Mouse (Mus musculus): ENCODE results near the gene Rxrg. TPM values are rescaled to one million over a fixed set of nuclear protein-coding genes. Genes with fewer than 3 reads are reported as not detected.

The Rxrg gene
- 1.9 and 2.1 TPM in 2 replicates for polyA plus RNA-seq (2015; fragmentation: Nextera tagmentation; extraction: Ambion mirVana)

GRCm38 (mm10) chr1:167598255-167599081, at the start of gene Rxrg:
Gene Rxrg, plus strand, starts transcription at chr1:167598384.
- peak; percentile 92 for ATAC-seq (ENCODE audit: low FRiP score, low TSS enrichment)
- under 1% methylated on average over 40 of the region's 40 CpGs for WGBS
- Histone ChIP-seq H3K27ac (ENCODE audit: low read length) (no peak within 1 kb of the TSS), H3K27me3 (ENCODE audit: insufficient read depth, low read length) (peaks cover 11% of the 10 kb centered on the region), H3K36me3 (ENCODE audit: insufficient read depth, low read length) (no peaks in the 10 kb centered on the region), H3K4me3 (ENCODE audit: low read length) (peak within 1 kb of the TSS; percentile 47), H3K9ac (replicated peaks; ENCODE audit: low read length) (peak within 1 kb of the TSS; percentile 61), H3K4me1 (ENCODE audit: insufficient read depth, low read length) (peaks cover 16% of the 10 kb centered on the region), H3K4me2 (replicated peaks; ENCODE audit: low read depth, low read length) (peak within 1 kb of the TSS; percentile 84), H3K9me3 (ENCODE audit: low read length) (no peaks in the 10 kb centered on the region)

DNA sequence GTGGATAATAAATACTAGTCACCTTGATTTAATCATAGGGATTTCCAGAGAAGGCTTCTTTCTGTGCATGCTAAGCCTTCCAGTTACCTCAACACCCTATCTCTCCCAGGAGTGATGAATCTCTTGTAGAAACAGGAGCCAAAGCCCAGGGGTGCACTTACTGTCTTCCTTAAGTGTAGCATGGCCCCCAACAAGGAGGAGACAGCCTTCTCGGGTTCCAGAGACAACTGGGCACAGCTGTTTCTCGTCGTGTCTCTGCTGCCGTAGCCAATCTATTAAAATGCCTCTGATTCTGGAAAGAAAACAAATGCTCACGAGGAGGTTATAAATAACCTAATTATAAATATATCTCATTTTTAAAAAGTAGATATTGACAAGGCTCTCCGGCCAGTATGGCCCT, 48.9 kb upstream of the Rxrg start:
- Histone ChIP-seq H3K9ac (replicated peaks; ENCODE audit: low read length) (no peak overlapping the region), H3K27ac (ENCODE audit: low read length) (no peak overlapping the region), H3K36me3 (ENCODE audit: insufficient read depth, low read length) (no peaks in the 10 kb centered on the region), H3K27me3 (ENCODE audit: insufficient read depth, low read length) (no peaks in the 10 kb centered on the region), H3K4me1 (ENCODE audit: insufficient read depth, low read length) (peaks cover 6% of the 10 kb centered on the region; the same call in 1 of the 2 replicates), H3K4me2 (replicated peaks; ENCODE audit: low read depth, low read length) (no peak overlapping the region), H3K9me3 (ENCODE audit: low read length) (no peaks in the 10 kb centered on the region), H3K4me3 (ENCODE audit: low read length) (no peak overlapping the region)
- 20% methylated on average over 6 of the region's 6 CpGs for WGBS
- ATAC-seq (ENCODE audit: low FRiP score, low TSS enrichment): peak; percentile 64; the same call in 1 of the 2 replicates

GRCm38 (mm10) chr1:167551601-167552000, 46.6 kb upstream of the Rxrg start:
- Histone ChIP-seq H3K4me2 (replicated peaks; ENCODE audit: low read depth, low read length) (no peak overlapping the region), H3K27ac (ENCODE audit: low read length) (no peak overlapping the region), H3K36me3 (ENCODE audit: insufficient read depth, low read length) (no peaks in the 10 kb centered on the region), H3K27me3 (ENCODE audit: insufficient read depth, low read length) (no peaks in the 10 kb centered on the region), H3K9ac (replicated peaks; ENCODE audit: low read length) (no peak overlapping the region), H3K9me3 (ENCODE audit: low read length) (no peaks in the 10 kb centered on the region), H3K4me3 (ENCODE audit: low read length) (no peak overlapping the region), H3K4me1 (ENCODE audit: insufficient read depth, low read length) (peaks cover 6% of the 10 kb centered on the region; the same call in 1 of the 2 replicates)
- peak; percentile 43; the same call in 1 of the 2 replicates for ATAC-seq (ENCODE audit: low FRiP score, low TSS enrichment)
- 20% methylated on average over 5 of the region's 5 CpGs for WGBS

- no peak overlapping the region for H3K4me2 ChIP-seq (replicated peaks; ENCODE audit: low read depth, low read length)
- 51% methylated on average over 6 of the region's 6 CpGs for WGBS
- no peak for ATAC-seq (ENCODE audit: low FRiP score, low TSS enrichment)
These were observed 44.1 kb upstream of the Rxrg start for GRCm38 (mm10) chr1:167553959-167554526.

GRCm38 (mm10) chr1:167566571-167566970, 31.6 kb upstream of the Rxrg start:
- no peak for ATAC-seq (ENCODE audit: low FRiP score, low TSS enrichment)
- no peaks in the 10 kb centered on the region for H3K36me3 ChIP-seq (ENCODE audit: insufficient read depth, low read length)
- 68% methylated on average over 2 of the region's 2 CpGs for WGBS
- H3K27ac ChIP-seq (ENCODE audit: low read length): no peak overlapping the region
- H3K4me2 ChIP-seq (replicated peaks; ENCODE audit: low read depth, low read length): no peak overlapping the region
- H3K4me1 ChIP-seq (ENCODE audit: insufficient read depth, low read length): no peaks in the 10 kb centered on the region
- H3K9me3 ChIP-seq (ENCODE audit: low read length): no peaks in the 10 kb centered on the region
- no peaks in the 10 kb centered on the region for H3K27me3 ChIP-seq (ENCODE audit: insufficient read depth, low read length)
- H3K9ac ChIP-seq (replicated peaks; ENCODE audit: low read length): no peak overlapping the region
- H3K4me3 ChIP-seq (ENCODE audit: low read length): no peak overlapping the region

More at GRCm38 (mm10) chr1:167553959-167554526, 44.1 kb upstream of the Rxrg start:
- Histone ChIP-seq H3K4me3 (ENCODE audit: low read length) (no peak overlapping the region), H3K9me3 (ENCODE audit: low read length) (no peaks in the 10 kb centered on the region), H3K36me3 (ENCODE audit: insufficient read depth, low read length) (no peaks in the 10 kb centered on the region), H3K27me3 (ENCODE audit: insufficient read depth, low read length) (no peaks in the 10 kb centered on the region), H3K4me1 (ENCODE audit: insufficient read depth, low read length) (peaks cover 6% of the 10 kb centered on the region; the same call in 1 of the 2 replicates), H3K27ac (ENCODE audit: low read length) (no peak overlapping the region), H3K9ac (replicated peaks; ENCODE audit: low read length) (no peak overlapping the region)

DNA sequence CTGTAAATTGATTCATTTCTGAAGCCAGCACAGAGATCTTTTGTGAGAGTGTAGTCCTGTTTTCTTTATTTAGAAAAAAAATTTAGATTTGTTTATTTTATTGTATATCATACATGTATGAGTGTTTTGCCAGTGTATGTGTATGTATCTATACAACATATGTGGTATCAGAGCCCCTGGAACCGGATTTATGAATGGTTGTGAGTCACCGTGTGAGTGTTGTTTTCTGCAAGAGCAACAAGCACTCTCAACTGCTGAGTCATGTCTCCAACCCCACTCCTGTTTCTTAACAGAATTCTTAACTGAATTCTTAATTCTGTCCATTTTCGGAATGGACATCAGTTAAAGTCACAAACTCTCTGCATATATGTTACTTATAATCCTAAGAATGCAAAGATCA, 19.1 kb upstream of the Rxrg start:
- Histone ChIP-seq H3K27me3 (ENCODE audit: insufficient read depth, low read length) (no peaks in the 10 kb centered on the region), H3K9me3 (ENCODE audit: low read length) (no peaks in the 10 kb centered on the region), H3K27ac (ENCODE audit: low read length) (no peak overlapping the region), H3K4me1 (ENCODE audit: insufficient read depth, low read length) (no peaks in the 10 kb centered on the region), H3K9ac (replicated peaks; ENCODE audit: low read length) (no peak overlapping the region), H3K36me3 (ENCODE audit: insufficient read depth, low read length) (no peaks in the 10 kb centered on the region), H3K4me3 (ENCODE audit: low read length) (no peak overlapping the region), H3K4me2 (replicated peaks; ENCODE audit: low read depth, low read length) (no peak overlapping the region)
- ATAC-seq (ENCODE audit: low FRiP score, low TSS enrichment): no peak
- 82% methylated on average over 3 of the region's 3 CpGs for WGBS

- Histone ChIP-seq H3K9ac (replicated peaks; ENCODE audit: low read length) (no peak overlapping the region), H3K27ac (ENCODE audit: low read length) (no peak overlapping the region), H3K4me2 (replicated peaks; ENCODE audit: low read depth, low read length) (no peak overlapping the region), H3K4me1 (ENCODE audit: insufficient read depth, low read length) (no peaks in the 10 kb centered on the region), H3K4me3 (ENCODE audit: low read length) (no peak overlapping the region), H3K36me3 (ENCODE audit: insufficient read depth, low read length) (no peaks in the 10 kb centered on the region), H3K27me3 (ENCODE audit: insufficient read depth, low read length) (no peaks in the 10 kb centered on the region), H3K9me3 (ENCODE audit: low read length) (no peaks in the 10 kb centered on the region)
- 71% methylated on average over 6 of the region's 6 CpGs for WGBS
- ATAC-seq (ENCODE audit: low FRiP score, low TSS enrichment): no peak
These were observed 15.0 kb upstream of the Rxrg start for GRCm38 (mm10) chr1:167583195-167583594.

- H3K9me3 ChIP-seq (ENCODE audit: low read length): no peaks in the 10 kb centered on the region
- no peak overlapping the region for H3K9ac ChIP-seq (replicated peaks; ENCODE audit: low read length)
- H3K27ac ChIP-seq (ENCODE audit: low read length): no peak overlapping the region
- ATAC-seq (ENCODE audit: low FRiP score, low TSS enrichment): no peak
- no peaks in the 10 kb centered on the region for H3K36me3 ChIP-seq (ENCODE audit: insufficient read depth, low read length)
- 68% methylated on average over 12 of the region's 12 CpGs for WGBS
- H3K4me1 ChIP-seq (ENCODE audit: insufficient read depth, low read length): no peaks in the 10 kb centered on the region
- no peaks in the 10 kb centered on the region for H3K27me3 ChIP-seq (ENCODE audit: insufficient read depth, low read length)
- no peak overlapping the region for H3K4me3 ChIP-seq (ENCODE audit: low read length)
- no peak overlapping the region for H3K4me2 ChIP-seq (replicated peaks; ENCODE audit: low read depth, low read length)
These were observed 14.3 kb upstream of the Rxrg start for GRCm38 (mm10) chr1:167583888-167584287.

DNA sequence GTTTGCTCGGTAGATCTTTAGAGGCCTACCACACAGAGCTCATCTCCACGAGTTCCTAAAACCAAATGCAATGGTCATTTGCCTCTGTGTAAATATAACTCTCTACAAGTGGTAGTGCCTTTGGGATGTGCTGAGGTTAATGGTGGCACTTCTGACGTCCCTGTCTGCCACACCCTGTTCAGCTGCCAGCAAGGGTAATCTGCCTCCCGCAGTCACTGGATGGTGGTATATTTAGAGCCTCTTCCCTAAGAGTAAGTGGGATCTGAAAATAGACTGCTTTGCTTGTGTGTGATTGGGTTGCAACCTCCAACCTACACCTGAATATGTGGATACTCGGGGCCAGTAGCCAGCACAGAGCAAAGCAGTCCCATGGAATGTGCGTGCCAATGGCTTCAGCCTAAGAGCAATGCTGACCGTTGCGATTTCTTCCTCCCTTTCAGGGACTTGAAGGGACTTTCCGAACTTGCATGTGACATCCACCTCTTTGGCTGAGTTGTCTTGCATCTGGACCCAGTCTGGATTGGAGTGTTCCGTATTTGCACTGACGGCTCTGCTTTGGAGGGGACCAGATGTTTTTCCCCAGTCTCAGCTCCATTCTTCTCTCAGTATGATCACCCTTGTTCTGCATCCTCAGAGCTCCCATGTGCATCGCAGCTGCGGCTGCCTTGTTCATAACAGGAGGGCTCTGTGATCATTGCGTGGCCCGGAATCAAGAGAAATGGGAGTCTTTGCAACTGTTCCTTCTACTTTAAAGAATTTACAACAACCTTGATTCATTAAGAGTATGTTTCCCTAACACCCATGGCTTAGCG, 9.2 kb upstream of the Rxrg start:
- Histone ChIP-seq H3K4me3 (ENCODE audit: low read length) (no peak overlapping the region), H3K27me3 (ENCODE audit: insufficient read depth, low read length) (no peaks in the 10 kb centered on the region), H3K4me1 (ENCODE audit: insufficient read depth, low read length) (no peaks in the 10 kb centered on the region), H3K9ac (replicated peaks; ENCODE audit: low read length) (no peak overlapping the region), H3K4me2 (replicated peaks; ENCODE audit: low read depth, low read length) (no peak overlapping the region), H3K36me3 (ENCODE audit: insufficient read depth, low read length) (no peaks in the 10 kb centered on the region), H3K27ac (ENCODE audit: low read length) (no peak overlapping the region), H3K9me3 (ENCODE audit: low read length) (no peaks in the 10 kb centered on the region)
- ATAC-seq (ENCODE audit: low FRiP score, low TSS enrichment): no peak
- WGBS: 83% methylated on average over 16 of the region's 16 CpGs
